Mouse (Mus musculus) lung, adult 2 months (tissue): ENCODE data around the gene Cacna1c.

Source experiments
- CTCF ChIP-seq: fragments of 200-500 bp; IDR thresholded peaks from 2 replicates; pipeline ENCODE4 v1.5.1; 2011; ENCODE audit warnings: mild to moderate bottlenecking, low read length, control low read depth; ENCODE audit not compliant: insufficient read depth
- POLR2A ChIP-seq: fragments of 200-500 bp; IDR thresholded peaks from 2 replicates; pipeline ENCODE4 v1.6.1; 2011; ENCODE audit warnings: low read depth, mild to moderate bottlenecking, control low read depth, low read length, borderline replicate concordance; ENCODE audit errors: extremely low read depth

DNA sequence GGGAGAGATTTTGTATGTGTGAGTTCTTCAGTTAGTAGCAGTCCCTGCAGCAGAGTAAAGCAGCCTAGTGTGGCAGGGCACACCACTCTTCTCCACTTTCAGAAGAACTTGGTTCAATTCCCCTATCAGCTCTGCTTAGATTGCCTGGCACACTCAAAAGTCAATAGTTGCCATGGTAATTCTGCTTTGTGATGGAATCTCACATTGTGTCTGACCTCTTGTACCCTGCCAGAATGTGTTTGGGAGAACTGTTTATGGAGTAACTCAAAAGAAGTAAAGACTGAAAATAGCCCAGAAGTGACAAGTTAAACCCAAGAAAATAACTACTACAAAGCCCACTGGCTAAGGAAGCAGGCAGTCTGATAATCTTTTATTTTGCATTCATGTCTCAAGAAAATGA lies 240.4 kb downstream of the Cacna1c start:
- TF ChIP-seq CTCF: no peak
- no peak for TF ChIP-seq POLR2A
